In the genomic region with DNA sequence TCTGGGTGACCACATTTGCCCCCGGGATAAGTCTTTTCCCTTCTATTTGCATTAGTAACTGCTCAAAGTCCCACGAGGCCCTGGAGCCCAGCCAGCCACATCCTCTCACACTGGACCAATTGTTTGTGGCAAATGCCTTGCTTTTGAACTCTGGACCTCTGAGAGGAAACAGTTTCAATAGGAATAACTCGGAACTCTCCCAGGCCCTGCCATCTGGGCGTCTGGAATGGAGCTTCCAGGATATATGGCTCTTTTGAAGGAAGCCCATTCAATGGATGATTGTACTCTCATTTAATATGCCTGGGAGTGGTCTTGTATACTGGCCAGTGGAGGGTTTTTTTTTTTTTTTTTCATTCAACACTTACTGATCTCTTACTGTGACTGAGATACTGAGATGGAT, we compare ENCODE assay signal across 8 mouse cellular contexts. TPM values are rescaled to one million over a fixed set of nuclear protein-coding genes. Genes with fewer than 3 reads are reported as not detected.
DNase-seq lines count a peak whose midpoint lies in the region; ATAC-seq lines count a peak whose summit lies in the region.

No protein-coding gene starts in this region.

- no peak overlapping the region for H3K4me3 ChIP-seq in midbrain, embryonic 10.5 days
- no peak overlapping the region for H3K4me3 ChIP-seq in midbrain, embryonic 15.5 days
- no peak overlapping the region for H3K4me3 ChIP-seq in intestine, embryonic 14.5 days (ENCODE audit: low read depth, low read length)
- no peak overlapping the region for H3K4me3 ChIP-seq in lung, embryonic 15.5 days

- 30% methylated on average over 4 of the region's 4 CpGs for WGBS in midbrain, embryonic 10.5 days
- WGBS in midbrain, embryonic 15.5 days: 13% methylated on average over 4 of the region's 4 CpGs
- 19% methylated on average over 4 of the region's 4 CpGs for WGBS in intestine, embryonic 14.5 days
- 9% methylated on average over 4 of the region's 4 CpGs for WGBS in lung, embryonic 15.5 days

- DNase-seq in midbrain, embryonic 10.5 days (ENCODE audit: low spot score): no peak
- DNase-seq in forelimb bud, embryonic 11.5 days (ENCODE audit: low read depth, low spot score): peak; percentile 58
- no peak for DNase-seq in intestine, embryonic 14.5 days (ENCODE audit: low spot score)
- DNase-seq in ovary, adult 18-20 months (ENCODE audit: low spot score): no peak
- no peak for DNase-seq in spleen, adult 18-20 months

- peaks cover 56% of the 10 kb centered on the region for H3K27me3 ChIP-seq in midbrain, embryonic 10.5 days (ENCODE audit: low read depth, poor library complexity, severe bottlenecking)
- H3K27me3 ChIP-seq in midbrain, embryonic 15.5 days (replicated peaks): no peaks in the 10 kb centered on the region
- H3K27me3 ChIP-seq in intestine, embryonic 14.5 days (replicated peaks; ENCODE audit: control insufficient read depth, insufficient read depth, low read length): no peaks in the 10 kb centered on the region
- H3K27me3 ChIP-seq in lung, embryonic 15.5 days: peaks cover 26% of the 10 kb centered on the region

- H3K27ac ChIP-seq in midbrain, embryonic 10.5 days (replicated peaks): peak overlapping the region; percentile 33; the same call in 1 of the 2 replicates
- no peak overlapping the region for H3K27ac ChIP-seq in midbrain, embryonic 15.5 days
- H3K27ac ChIP-seq in intestine, embryonic 14.5 days (ENCODE audit: low read depth): 0 out of 2 replicates have a peak overlapping the region, but pooled peaks have one; percentile 47
- no peak overlapping the region for H3K27ac ChIP-seq in lung, embryonic 15.5 days

- peaks cover 31% of the 10 kb centered on the region for H3K4me1 ChIP-seq in midbrain, embryonic 10.5 days
- peaks cover 15% of the 10 kb centered on the region for H3K4me1 ChIP-seq in midbrain, embryonic 15.5 days
- peaks cover 15% of the 10 kb centered on the region for H3K4me1 ChIP-seq in intestine, embryonic 14.5 days (replicated peaks; ENCODE audit: control insufficient read depth, insufficient read depth, low read length)
- H3K4me1 ChIP-seq in lung, embryonic 15.5 days: peaks cover 44% of the 10 kb centered on the region

- no peaks in the 10 kb centered on the region for H3K36me3 ChIP-seq in midbrain, embryonic 10.5 days
- no peaks in the 10 kb centered on the region for H3K36me3 ChIP-seq in midbrain, embryonic 15.5 days (replicated peaks)
- no peaks in the 10 kb centered on the region for H3K36me3 ChIP-seq in intestine, embryonic 14.5 days (ENCODE audit: control insufficient read depth, insufficient read depth, low read length)
- H3K36me3 ChIP-seq in lung, embryonic 15.5 days: no peaks in the 10 kb centered on the region

- H3K9ac ChIP-seq in midbrain, embryonic 15.5 days: no peak overlapping the region
- H3K9ac ChIP-seq in intestine, embryonic 14.5 days (ENCODE audit: low read length): no peak overlapping the region
- no peak overlapping the region for H3K9ac ChIP-seq in lung, embryonic 15.5 days

- no peak overlapping the region for H3K4me2 ChIP-seq in midbrain, embryonic 15.5 days
- H3K4me2 ChIP-seq in intestine, embryonic 14.5 days (ENCODE audit: low read length): no peak overlapping the region; the same call in 1 of the 2 replicates
- H3K4me2 ChIP-seq in lung, embryonic 15.5 days: no peak overlapping the region

- 0 out of 2 replicates have a peak, but pooled peaks cover under 1% of the 10 kb centered on the region for H3K9me3 ChIP-seq in midbrain, embryonic 10.5 days (replicated peaks)
- no peaks in the 10 kb centered on the region for H3K9me3 ChIP-seq in midbrain, embryonic 15.5 days
- no peaks in the 10 kb centered on the region for H3K9me3 ChIP-seq in intestine, embryonic 14.5 days (ENCODE audit: control insufficient read depth, low read length)
- no peaks in the 10 kb centered on the region for H3K9me3 ChIP-seq in lung, embryonic 15.5 days

- ATAC-seq in midbrain, embryonic 15.5 days (replicated peaks): no peak
- 0 out of 2 replicates have a peak, but pooled peaks have one; percentile 25 for ATAC-seq in intestine, embryonic 14.5 days (replicated peaks; ENCODE audit: low FRiP score, low TSS enrichment, low read depth)
- peak; percentile 52; the same call in 1 of the 2 replicates for ATAC-seq in lung, embryonic 15.5 days (ENCODE audit: borderline replicate concordance, extremely low read depth, low FRiP score, low TSS enrichment)
- no peak for ATAC-seq in CD4-positive, CD25-positive, alpha-beta regulatory T cell, adult 4 months

RNA-seq across cellular contexts. Expression of gene Tle3, which starts 21.0 kb away (rescaled TPM):
- 48.7 and 55.8 TPM in 2 replicates for polyA plus RNA-seq in midbrain, embryonic 10.5 days (2016; fragmentation: Nextera tagmentation; extraction: Ambion mirVana)
- 34.9 and 39.1 TPM in 2 replicates for polyA plus RNA-seq in midbrain, embryonic 15.5 days (2015; fragmentation: Nextera tagmentation; extraction: Ambion mirVana)
- 23.3 and 25.0 TPM in 2 replicates for polyA plus RNA-seq in intestine, embryonic 14.5 days (2014; fragmentation: Nextera tagmentation; extraction: Ambion mirVana)
- 25.2 and 27.1 TPM in 2 replicates for polyA plus RNA-seq in lung, embryonic 15.5 days (2015; fragmentation: Nextera tagmentation; extraction: Ambion mirVana)
- 10 to 100 TPM; 19.6 to 23.7 TPM for polyA plus RNA-seq in CD4-positive, CD25-positive, alpha-beta regulatory T cell, adult 4 months (2017; shearing (Covaris generic))

Comparison
In these comparisons a context has a peak if more than half of its experiments do, and no peak if none do; other contexts are left out.
1. H3K27ac ChIP-seq: peak in midbrain, embryonic 10.5 days (single experiment) and intestine, embryonic 14.5 days (single experiment); none in midbrain, embryonic 15.5 days (single experiment) and lung, embryonic 15.5 days (single experiment).
2. ATAC-seq: peak in intestine, embryonic 14.5 days (single experiment) and lung, embryonic 15.5 days (single experiment); none in midbrain, embryonic 15.5 days (single experiment) and CD4-positive, CD25-positive, alpha-beta regulatory T cell, adult 4 months (single experiment).